9 mouse cellular contexts compared by ENCODE assay signal in genomic region chr4:150361986-150362691, GRCm38 (mm10).
DNase-seq lines count a peak whose midpoint lies in the region; ATAC-seq and TF ChIP-seq lines count a peak whose summit lies in the region.
"Had no signal": no experiment of that assay in that cellular context is flagged by ENCODE, and none has a peak within 500 bp of the region (broad histone marks: within the 10 kb centered on the region; RNA-seq: fewer than 3 reads in every experiment).

No protein-coding gene starts in this region.

- peak; percentile 85 for DNase-seq in kidney, adult 2 months
- DNase-seq in kidney, adult 18-20 months: no peak
- no peak for DNase-seq in limb, embryonic 10.5 days (ENCODE audit: low spot score)
- no peak for DNase-seq in cerebellum, postnatal 4 days (ENCODE audit: low spot score in 2 of 2)
- DNase-seq in gastrocnemius, postnatal 36 days: no peak
- DNase-seq in layer of hippocampus, postnatal 36 days: no peak
- DNase-seq: cerebellum, adult 9-11 months had no signal

- WGBS in kidney, adult 2 months: 16% methylated on average over 8 of the region's 8 CpGs
- 10% methylated on average over 8 of the region's 8 CpGs for WGBS in limb, embryonic 10.5 days
- 19% methylated on average over 8 of the region's 8 CpGs for WGBS in neural tube, embryonic 13.5 days

- H3K4me2 ChIP-seq in neural tube, embryonic 13.5 days: no peak overlapping the region

- no peaks in the 10 kb centered on the region for H3K27me3 ChIP-seq in kidney, adult 2 months (replicated peaks; ENCODE audit: control insufficient read depth, insufficient read depth, low read length)
- H3K27me3 ChIP-seq in limb, embryonic 10.5 days (ENCODE audit: low read depth, poor library complexity, severe bottlenecking): no peaks in the 10 kb centered on the region
- H3K27me3 ChIP-seq in neural tube, embryonic 13.5 days: no peaks in the 10 kb centered on the region

- no peak for TF ChIP-seq CTCF in kidney, adult 2 months (conservative IDR thresholded peaks at IDR 0.05; ENCODE audit: insufficient read depth, insufficient read length, low read depth, low read length)
- TF ChIP-seq CTCF in embryonic fibroblast, embryonic 13.5 days (IDR thresholded peaks at IDR 0.05; ENCODE audit: borderline replicate concordance, insufficient read depth, low read length): no peak

- ATAC-seq in neural tube, embryonic 13.5 days (ENCODE audit: low read depth): no peak

- peak overlapping the region; percentile 75 for H3K27ac ChIP-seq in kidney, adult 2 months (ENCODE audit: insufficient read depth, low read depth, low read length)
- peak overlapping the region; percentile 55; the same call in 1 of the 2 replicates for H3K27ac ChIP-seq in embryonic fibroblast, embryonic 13.5 days (ENCODE audit: insufficient read depth, low read length)
- peak overlapping the region; percentile 72 for H3K27ac ChIP-seq in limb, embryonic 10.5 days
- H3K27ac ChIP-seq in neural tube, embryonic 13.5 days (replicated peaks): 0 out of 2 replicates have a peak overlapping the region, but pooled peaks have one; percentile 29

- peaks cover 30% of the 10 kb centered on the region for H3K4me1 ChIP-seq in kidney, adult 2 months (ENCODE audit: control insufficient read depth, insufficient read depth, low read length)
- peaks cover 5% of the 10 kb centered on the region for H3K4me1 ChIP-seq in embryonic fibroblast, embryonic 13.5 days (ENCODE audit: control insufficient read depth, insufficient read depth, low read length)
- H3K4me1 ChIP-seq in limb, embryonic 10.5 days: peaks cover 48% of the 10 kb centered on the region
- peaks cover 28% of the 10 kb centered on the region for H3K4me1 ChIP-seq in neural tube, embryonic 13.5 days (replicated peaks)

- H3K4me3 ChIP-seq in kidney, adult 2 months (ENCODE audit: insufficient read depth, low read depth, low read length): no peak overlapping the region
- no peak overlapping the region for H3K4me3 ChIP-seq in embryonic fibroblast, embryonic 13.5 days (ENCODE audit: insufficient read depth, low read length)
- peak overlapping the region; percentile 10; the same call in 1 of the 2 replicates for H3K4me3 ChIP-seq in limb, embryonic 10.5 days
- no peak overlapping the region for H3K4me3 ChIP-seq in neural tube, embryonic 13.5 days

- H3K9me3 ChIP-seq in limb, embryonic 10.5 days (replicated peaks): no peaks in the 10 kb centered on the region
- H3K9me3 ChIP-seq in neural tube, embryonic 13.5 days: no peaks in the 10 kb centered on the region

- intact Hi-C loops in gastrocnemius, postnatal 36 days (cut with DNase I): loop anchor here (5.0 kb wide), 1 partner anchor 45 kb away; no protein-coding TSS in a partner anchor

- TF ChIP-seq POLR2A in kidney, adult 2 months (IDR thresholded peaks at IDR 0.05; ENCODE audit: low read depth, low read length): no peak
- TF ChIP-seq POLR2A in embryonic fibroblast, embryonic 13.5 days (IDR thresholded peaks at IDR 0.05; ENCODE audit: low read depth, low read length): no peak

- H3K9ac ChIP-seq in neural tube, embryonic 13.5 days: no peak overlapping the region

- H3K36me3 ChIP-seq in kidney, adult 2 months (ENCODE audit: control insufficient read depth, insufficient read depth, low read length): no peaks in the 10 kb centered on the region
- H3K36me3 ChIP-seq in limb, embryonic 10.5 days: peaks cover 6% of the 10 kb centered on the region; the same call in 1 of the 2 replicates
- H3K36me3 ChIP-seq in neural tube, embryonic 13.5 days: no peaks in the 10 kb centered on the region
